Mouse (Mus musculus): Measurements from ENCODE around the gene Txn2. TPM values are rescaled to one million over a fixed set of nuclear protein-coding genes. Genes with fewer than 3 reads are reported as not detected.

Gene Txn2
- total and polyA plus RNA-seq, 3 experiments, result 62.8 to 283 (median 211) TPM

DNA sequence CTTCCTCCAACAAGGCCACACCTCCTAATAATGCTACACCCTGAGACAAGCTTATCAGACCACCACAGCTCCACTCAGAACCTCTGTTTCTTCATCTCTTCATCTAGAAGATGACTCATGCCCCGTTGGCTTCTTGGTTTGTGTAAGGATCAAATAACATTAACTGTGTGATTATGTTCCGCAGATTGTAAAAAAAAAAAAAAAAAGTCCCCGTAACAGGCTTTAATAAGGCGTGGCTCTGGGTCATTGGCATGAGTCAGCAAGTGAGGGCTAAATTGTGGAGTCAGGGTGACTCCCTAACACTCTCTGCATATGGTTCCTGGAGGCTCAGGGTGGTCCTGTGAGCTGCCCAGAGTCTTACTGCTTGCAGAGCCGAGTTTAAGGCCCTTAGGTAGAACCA is 47.1 kb downstream of the Txn2 start:
- Histone ChIP-seq H3K4me3 (ENCODE audit: low read depth, low read length) (peak overlapping the region; percentile 62; the same call in 1 of the 2 replicates), H3K27me3 (ENCODE audit: insufficient read depth, low read length) (peaks cover 5% of the 10 kb centered on the region; the same call in 1 of the 2 replicates), H3K9me3 (replicated peaks) (no peaks in the 10 kb centered on the region), H3K36me3 (replicated peaks) (no peaks in the 10 kb centered on the region), H3K4me1 (ENCODE audit: insufficient read depth, low read depth, low read length) (peaks cover 83% of the 10 kb centered on the region)
- no peak for TF ChIP-seq GATA1 (IDR thresholded peaks at IDR 0.05; ENCODE audit: borderline replicate concordance, low read length)
- peak; percentile 86 for TF ChIP-seq TAL1 (conservative IDR thresholded peaks at IDR 0.05; ENCODE audit: low read depth, low read length)
- peak; percentile 89 for ATAC-seq (ENCODE audit: extremely low read depth, insufficient number of reproducible peaks, low FRiP score, poor library complexity, severe bottlenecking)
- peak; percentile 74 for DNase-seq (ENCODE audit: low spot score)

GRCm38 (mm10) chr15:77880738-77881137 is 48.1 kb downstream of the Txn2 start:
- H3K36me3 ChIP-seq (replicated peaks), result no peaks in the 10 kb centered on the region
- H3K4me3 ChIP-seq (ENCODE audit: low read depth, low read length), result no peak overlapping the region
- no peak for ATAC-seq (ENCODE audit: extremely low read depth, insufficient number of reproducible peaks, low FRiP score, poor library complexity, severe bottlenecking)
- no peak for DNase-seq (ENCODE audit: low spot score)
- H3K27me3 ChIP-seq (ENCODE audit: insufficient read depth, low read length), result peaks cover 5% of the 10 kb centered on the region; the same call in 1 of the 2 replicates
- TF ChIP-seq GATA1 (IDR thresholded peaks at IDR 0.05; ENCODE audit: borderline replicate concordance, low read length), result no peak
- TF ChIP-seq GATA2 (IDR thresholded peaks at IDR 0.05; ENCODE audit: borderline replicate concordance, low read depth, low read length), result no peak
- no peak for TF ChIP-seq CTCF (IDR thresholded peaks at IDR 0.05; ENCODE audit: low read depth, low read length)
- TF ChIP-seq TAL1 (conservative IDR thresholded peaks at IDR 0.05; ENCODE audit: low read depth, low read length), result no peak
- no peak for TF ChIP-seq POLR2AphosphoS5 (IDR thresholded peaks at IDR 0.05; ENCODE audit: insufficient replicate concordance, low read depth, low read length)
- no peaks in the 10 kb centered on the region for H3K9me3 ChIP-seq (replicated peaks)
- H3K4me1 ChIP-seq (ENCODE audit: insufficient read depth, low read depth, low read length), result peaks cover 82% of the 10 kb centered on the region

GRCm38 (mm10) chr15:77879756-77880155 is 49.0 kb downstream of the Txn2 start:
- no peak for DNase-seq (ENCODE audit: low spot score)
- peaks cover 75% of the 10 kb centered on the region for H3K4me1 ChIP-seq (ENCODE audit: insufficient read depth, low read depth, low read length)
- H3K4me3 ChIP-seq (ENCODE audit: low read depth, low read length), result no peak overlapping the region; the same call in 1 of the 2 replicates
- no peaks in the 10 kb centered on the region for H3K36me3 ChIP-seq (replicated peaks)
- no peaks in the 10 kb centered on the region for H3K9me3 ChIP-seq (replicated peaks)
- peaks cover 6% of the 10 kb centered on the region for H3K27me3 ChIP-seq (ENCODE audit: insufficient read depth, low read length)
- TF ChIP-seq GATA2 (IDR thresholded peaks at IDR 0.05; ENCODE audit: borderline replicate concordance, low read depth, low read length), result no peak
- no peak for TF ChIP-seq GATA1 (IDR thresholded peaks at IDR 0.05; ENCODE audit: borderline replicate concordance, low read length)
- TF ChIP-seq TAL1 (conservative IDR thresholded peaks at IDR 0.05; ENCODE audit: low read depth, low read length), result no peak
- TF ChIP-seq POLR2AphosphoS5 (IDR thresholded peaks at IDR 0.05; ENCODE audit: insufficient replicate concordance, low read depth, low read length), result no peak
- TF ChIP-seq CTCF (IDR thresholded peaks at IDR 0.05; ENCODE audit: low read depth, low read length), result no peak
- ATAC-seq (ENCODE audit: extremely low read depth, insufficient number of reproducible peaks, low FRiP score, poor library complexity, severe bottlenecking), result no peak

GRCm38 (mm10) chr15:77877209-77877608 is 51.6 kb downstream of the Txn2 start:
- Histone ChIP-seq H3K36me3 (replicated peaks) (no peaks in the 10 kb centered on the region), H3K4me3 (ENCODE audit: low read depth, low read length) (no peak overlapping the region), H3K4me1 (ENCODE audit: insufficient read depth, low read depth, low read length) (peaks cover 63% of the 10 kb centered on the region), H3K27me3 (ENCODE audit: insufficient read depth, low read length) (peaks cover 26% of the 10 kb centered on the region), H3K9me3 (replicated peaks) (no peaks in the 10 kb centered on the region)
- no peak for ATAC-seq (ENCODE audit: extremely low read depth, insufficient number of reproducible peaks, low FRiP score, poor library complexity, severe bottlenecking)
- DNase-seq (ENCODE audit: low spot score), result no peak
- TF ChIP-seq POLR2AphosphoS5 (IDR thresholded peaks at IDR 0.05; ENCODE audit: insufficient replicate concordance, low read depth, low read length) (no peak), GATA2 (IDR thresholded peaks at IDR 0.05; ENCODE audit: borderline replicate concordance, low read depth, low read length) (no peak), CTCF (IDR thresholded peaks at IDR 0.05; ENCODE audit: low read depth, low read length) (no peak), GATA1 (IDR thresholded peaks at IDR 0.05; ENCODE audit: borderline replicate concordance, low read length) (no peak), TAL1 (conservative IDR thresholded peaks at IDR 0.05; ENCODE audit: low read depth, low read length) (no peak)

GRCm38 (mm10) chr15:77876716-77877115 is 52.1 kb downstream of the Txn2 start:
- no peak for ATAC-seq (ENCODE audit: extremely low read depth, insufficient number of reproducible peaks, low FRiP score, poor library complexity, severe bottlenecking)
- H3K4me3 ChIP-seq (ENCODE audit: low read depth, low read length), result no peak overlapping the region
- H3K27me3 ChIP-seq (ENCODE audit: insufficient read depth, low read length), result peaks cover 30% of the 10 kb centered on the region
- no peaks in the 10 kb centered on the region for H3K9me3 ChIP-seq (replicated peaks)
- TF ChIP-seq GATA2 (IDR thresholded peaks at IDR 0.05; ENCODE audit: borderline replicate concordance, low read depth, low read length), result no peak
- no peak for TF ChIP-seq GATA1 (IDR thresholded peaks at IDR 0.05; ENCODE audit: borderline replicate concordance, low read length)
- no peak for TF ChIP-seq POLR2AphosphoS5 (IDR thresholded peaks at IDR 0.05; ENCODE audit: insufficient replicate concordance, low read depth, low read length)
- no peak for TF ChIP-seq TAL1 (conservative IDR thresholded peaks at IDR 0.05; ENCODE audit: low read depth, low read length)
- no peak for TF ChIP-seq CTCF (IDR thresholded peaks at IDR 0.05; ENCODE audit: low read depth, low read length)
- peaks cover 58% of the 10 kb centered on the region for H3K4me1 ChIP-seq (ENCODE audit: insufficient read depth, low read depth, low read length)
- no peak for DNase-seq (ENCODE audit: low spot score)
- H3K36me3 ChIP-seq (replicated peaks), result no peaks in the 10 kb centered on the region

GRCm38 (mm10) chr15:77875953-77876352 is 52.9 kb downstream of the Txn2 start:
- no peaks in the 10 kb centered on the region for H3K9me3 ChIP-seq (replicated peaks)
- DNase-seq (ENCODE audit: low spot score), result no peak
- ATAC-seq (ENCODE audit: extremely low read depth, insufficient number of reproducible peaks, low FRiP score, poor library complexity, severe bottlenecking), result no peak
- peaks cover 51% of the 10 kb centered on the region for H3K4me1 ChIP-seq (ENCODE audit: insufficient read depth, low read depth, low read length)
- H3K27me3 ChIP-seq (ENCODE audit: insufficient read depth, low read length), result peaks cover 36% of the 10 kb centered on the region
- no peak overlapping the region for H3K4me3 ChIP-seq (ENCODE audit: low read depth, low read length)
- H3K36me3 ChIP-seq (replicated peaks), result no peaks in the 10 kb centered on the region
- TF ChIP-seq GATA2 (IDR thresholded peaks at IDR 0.05; ENCODE audit: borderline replicate concordance, low read depth, low read length) (no peak), GATA1 (IDR thresholded peaks at IDR 0.05; ENCODE audit: borderline replicate concordance, low read length) (no peak), POLR2AphosphoS5 (IDR thresholded peaks at IDR 0.05; ENCODE audit: insufficient replicate concordance, low read depth, low read length) (no peak), TAL1 (conservative IDR thresholded peaks at IDR 0.05; ENCODE audit: low read depth, low read length) (no peak), CTCF (IDR thresholded peaks at IDR 0.05; ENCODE audit: low read depth, low read length) (no peak)
